Mouse (Mus musculus) C2C12 (cell line): Measurements from ENCODE around the gene Wwc1.

Source experiments
- CTCF ChIP-seq: IDR thresholded peaks from one replicate; pipeline ENCODE4 v1.5.1; 2011; ENCODE audit not compliant: control insufficient read depth, insufficient read depth, insufficient read length
- MYOG ChIP-seq: IDR thresholded peaks from one replicate; pipeline ENCODE4 v1.6.1; 2011; ENCODE audit not compliant: control insufficient read depth, insufficient read length; ENCODE audit errors: extremely low read depth

- TF ChIP-seq MYOG (no peak), CTCF (no peak)
Observed at GRCm38 (mm10) chr11:35856359-35857040, 123.8 kb downstream of the Wwc1 start.
